Mouse (Mus musculus) hindbrain, embryonic 16.5 days (tissue): ENCODE data around the gene 1700123L14Rik. TPM values are rescaled to one million over a fixed set of nuclear protein-coding genes. Genes with fewer than 3 reads are reported as not detected.

Source experiments
- ATAC-seq: fragments of 200-750 bp; cut with Nextera tagmentation; 2 replicates; pipeline ENCODE4 v1.8.0; 2017; ENCODE audit warnings: moderate TSS enrichment, moderate library complexity
- H3K27ac ChIP-seq: fragments of 300-500 bp; sonication (generic); 2 replicates; pipeline ENCODE4 v1.5.1; 2014; ENCODE audit warnings: low read depth, mild to moderate bottlenecking, control low read depth, low read length, moderate library complexity
- H3K27me3 ChIP-seq: fragments of 300-500 bp; sonication (generic); replicated peaks from 2 replicates; pipeline ENCODE4 v1.6.1; 2014; ENCODE audit warnings: low read length; ENCODE audit not compliant: control insufficient read depth, insufficient read depth
- H3K36me3 ChIP-seq: fragments of 300-500 bp; sonication (generic); 2 replicates; pipeline ENCODE4 v1.6.1; 2014; ENCODE audit warnings: mild to moderate bottlenecking, low read length, moderate library complexity, mixed read lengths; ENCODE audit not compliant: control insufficient read depth, insufficient read depth
- H3K4me1 ChIP-seq: fragments of 300-500 bp; sonication (generic); 2 replicates; pipeline ENCODE4 v1.6.1; 2014; ENCODE audit warnings: low read depth, low read length; ENCODE audit not compliant: control insufficient read depth, insufficient read depth
- H3K4me2 ChIP-seq: fragments of 300-500 bp; sonication (generic); 2 replicates; pipeline ENCODE4 v1.6.1; 2014; ENCODE audit warnings: mild to moderate bottlenecking, low read length, control low read depth, moderate library complexity
- H3K4me3 ChIP-seq: fragments of 300-500 bp; sonication (generic); 2 replicates; pipeline ENCODE4 v1.5.1; 2014; ENCODE audit warnings: mild to moderate bottlenecking, low read length, control low read depth, moderate library complexity
- H3K9ac ChIP-seq: fragments of 300-500 bp; sonication (generic); 2 replicates; pipeline ENCODE4 v1.6.1; 2014; ENCODE audit warnings: low read depth, mild to moderate bottlenecking, control low read depth, low read length, moderate library complexity
- H3K9me3 ChIP-seq: fragments of 300-500 bp; sonication (generic); 2 replicates; pipeline ENCODE4 v1.6.1; 2014; ENCODE audit warnings: mild to moderate bottlenecking, low read length, moderate library complexity; ENCODE audit not compliant: control insufficient read depth
- WGBS: fragments of 180-500 bp; shearing (Covaris S2); extraction: QIAGEN DNeasy Blood & Tissue Kit; methylation state at CpG from one replicate; pipeline ENCODE4 v1.1.7; 2014; 5-methylcytosine and 5-hydroxymethylcytosine counted together
- polyA plus RNA-seq: library from polyadenylated mRNA; unstranded; fragments of >200 nt; fragmentation: Nextera tagmentation; extraction: Ambion mirVana; gene quantifications from 2 replicates; pipeline ENCODE4 v1.2.1, GENCODE M21; 2015

1700123L14Rik gene
- polyA plus RNA-seq, 1 experiment from 2014 or later: not detected

DNA sequence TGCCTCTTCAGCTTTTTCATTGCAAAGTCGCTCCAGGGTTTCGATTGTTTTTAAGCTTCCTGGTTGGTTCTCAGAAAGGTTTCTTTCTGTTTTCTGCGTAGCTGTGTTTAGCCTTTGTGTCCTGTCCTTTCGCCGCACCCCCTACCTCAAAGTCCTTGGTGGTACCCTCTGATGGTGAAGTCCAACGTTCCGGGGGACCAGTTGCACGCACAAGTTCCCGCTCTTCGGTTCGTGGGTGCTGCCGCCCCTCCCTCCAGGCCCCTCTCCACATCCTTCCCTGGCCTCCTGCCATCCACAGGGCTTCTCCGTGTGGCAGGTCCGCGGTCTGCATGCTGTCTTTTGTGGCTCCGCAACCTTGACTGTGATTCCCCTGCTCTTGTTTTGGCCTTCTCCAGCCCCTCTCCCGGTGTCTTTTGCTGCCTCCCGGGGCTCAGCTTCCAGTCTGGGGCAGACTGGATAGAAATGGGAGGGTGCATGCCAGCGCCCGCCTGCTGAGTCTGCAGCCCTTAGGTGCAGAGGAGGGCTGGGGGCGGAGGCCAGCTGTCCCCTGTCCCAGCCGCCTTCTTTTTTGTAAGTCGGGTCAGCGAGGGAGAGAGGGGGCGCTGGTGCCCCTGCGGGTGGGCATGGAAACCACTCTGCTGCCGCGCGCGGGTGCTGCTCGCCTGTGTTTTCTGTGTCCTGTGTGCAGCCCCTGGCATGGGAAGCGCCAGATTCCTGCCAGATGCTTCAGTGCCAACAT lies 49.3 kb downstream of the 1700123L14Rik start:
- WGBS: under 1% methylated on average over 30 of the region's 32 CpGs
- ATAC-seq: peak; percentile 86
- peak overlapping the region; percentile 81 for H3K9ac ChIP-seq
- H3K36me3 ChIP-seq: no peaks in the 10 kb centered on the region
- H3K9me3 ChIP-seq: no peaks in the 10 kb centered on the region
- peak overlapping the region; percentile 62 for H3K4me3 ChIP-seq
- peak overlapping the region; percentile 78 for H3K27ac ChIP-seq
- H3K4me2 ChIP-seq: peak overlapping the region; percentile 96
- H3K4me1 ChIP-seq: peaks cover 2% of the 10 kb centered on the region
- no peaks in the 10 kb centered on the region for H3K27me3 ChIP-seq

DNA sequence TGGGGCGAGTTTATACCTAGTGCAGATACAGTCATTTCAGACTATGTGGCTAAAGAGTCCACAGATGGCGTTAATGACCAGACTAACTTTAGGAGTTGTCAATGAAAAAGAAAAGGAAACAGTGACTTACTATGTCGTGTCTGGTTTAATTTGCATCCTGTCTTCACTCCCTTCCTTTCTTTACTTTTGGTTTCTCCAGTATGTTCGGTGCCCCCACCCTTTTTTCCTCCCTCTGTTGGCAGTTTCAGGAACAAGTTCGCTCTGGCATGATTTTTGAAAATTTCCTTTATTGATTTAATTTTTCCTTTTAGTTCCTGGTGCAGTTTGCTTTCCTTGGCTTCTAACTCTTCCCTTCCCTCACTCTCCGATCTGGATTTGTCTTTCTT lies 49.9 kb downstream of the 1700123L14Rik start:
- Histone ChIP-seq H3K4me2 (peak overlapping the region; percentile 96), H3K4me1 (peaks cover 2% of the 10 kb centered on the region), H3K36me3 (no peaks in the 10 kb centered on the region), H3K27ac (no peak overlapping the region), H3K9ac (peak overlapping the region; percentile 81), H3K9me3 (no peaks in the 10 kb centered on the region), H3K27me3 (no peaks in the 10 kb centered on the region), H3K4me3 (peak overlapping the region; percentile 62)
- WGBS: 10% methylated on average over 6 of the region's 6 CpGs
- no peak for ATAC-seq

Other genes with a start within 250 kb of the 1700123L14Rik start
- gene Fam19a1, start 53.1 kb downstream of the 1700123L14Rik start, polyA plus RNA-seq: 19.8 and 24.8 TPM in 2 replicates